Mouse (Mus musculus): ENCODE data around the gene Erich3. TPM values are rescaled to one million over a fixed set of nuclear protein-coding genes. Genes with fewer than 3 reads are reported as not detected.

The Erich3 gene
- polyA plus RNA-seq, 1 experiment: 9.2 TPM

DNA sequence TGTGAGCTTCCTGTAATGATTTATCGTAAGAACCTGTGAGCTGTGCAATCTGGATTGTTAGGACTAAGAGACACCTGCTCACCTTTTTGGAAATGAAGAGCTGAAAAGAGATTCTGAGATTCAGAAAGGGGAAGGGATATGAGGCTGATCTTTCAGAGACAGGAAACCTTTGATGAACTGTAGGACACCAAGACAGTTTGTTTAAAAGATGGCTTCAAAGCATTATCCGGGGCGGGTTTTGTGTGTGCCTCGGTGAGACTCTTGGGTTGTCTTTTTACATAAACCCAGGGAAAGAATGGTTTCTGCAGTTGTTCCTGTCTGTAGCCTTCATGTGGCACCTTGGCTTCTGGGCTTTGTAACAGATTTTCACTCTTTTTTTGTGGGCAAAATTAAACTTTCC is 30.2 kb downstream of the Erich3 start:
- no peak overlapping the region for H3K4me3 ChIP-seq (ENCODE audit: insufficient read depth, low read length)
- H3K4me1 ChIP-seq (ENCODE audit: control insufficient read depth, insufficient read depth, low read length): peaks cover 13% of the 10 kb centered on the region
- TF ChIP-seq CTCF (IDR thresholded peaks at IDR 0.05; ENCODE audit: extremely low read depth, insufficient read depth, low read length) (no peak), POLR2A (IDR thresholded peaks at IDR 0.05; ENCODE audit: extremely low read depth, insufficient read depth, low read length) (no peak)
- H3K27ac ChIP-seq (ENCODE audit: insufficient read depth, low read length): no peak overlapping the region

- TF ChIP-seq CTCF (IDR thresholded peaks at IDR 0.05; ENCODE audit: extremely low read depth, insufficient read depth, low read length) (no peak), POLR2A (IDR thresholded peaks at IDR 0.05; ENCODE audit: extremely low read depth, insufficient read depth, low read length) (no peak)
- no peak overlapping the region for H3K4me3 ChIP-seq (ENCODE audit: insufficient read depth, low read length)
- peaks cover 12% of the 10 kb centered on the region for H3K4me1 ChIP-seq (ENCODE audit: control insufficient read depth, insufficient read depth, low read length)
- H3K27ac ChIP-seq (ENCODE audit: insufficient read depth, low read length): no peak overlapping the region
Measured at GRCm38 (mm10) chr3:154696611-154697010, 33.0 kb downstream of the Erich3 start.

DNA sequence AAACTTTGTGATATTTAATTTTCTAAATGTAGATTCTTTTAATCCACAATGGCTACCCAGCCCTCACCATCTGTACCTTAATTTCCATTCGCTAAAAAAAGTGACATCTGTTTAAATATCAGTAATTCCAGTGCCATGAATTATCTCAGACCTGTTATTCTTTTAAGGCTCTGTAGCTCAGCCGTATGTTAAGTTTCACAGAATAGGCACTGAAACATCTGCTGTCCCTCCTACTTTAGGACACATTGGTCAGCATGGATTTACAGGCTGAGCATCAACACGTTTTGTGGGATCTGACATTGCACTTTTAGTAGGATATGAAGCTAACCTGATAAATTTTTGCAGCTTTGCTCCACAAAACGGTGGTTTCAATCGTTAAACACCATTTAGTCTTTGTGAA is 35.2 kb downstream of the Erich3 start:
- TF ChIP-seq POLR2A (IDR thresholded peaks at IDR 0.05; ENCODE audit: extremely low read depth, insufficient read depth, low read length): no peak
- TF ChIP-seq CTCF (IDR thresholded peaks at IDR 0.05; ENCODE audit: extremely low read depth, insufficient read depth, low read length): no peak
- Histone ChIP-seq H3K4me3 (ENCODE audit: insufficient read depth, low read length) (no peak overlapping the region), H3K4me1 (ENCODE audit: control insufficient read depth, insufficient read depth, low read length) (peaks cover 6% of the 10 kb centered on the region), H3K27ac (ENCODE audit: insufficient read depth, low read length) (no peak overlapping the region)

DNA sequence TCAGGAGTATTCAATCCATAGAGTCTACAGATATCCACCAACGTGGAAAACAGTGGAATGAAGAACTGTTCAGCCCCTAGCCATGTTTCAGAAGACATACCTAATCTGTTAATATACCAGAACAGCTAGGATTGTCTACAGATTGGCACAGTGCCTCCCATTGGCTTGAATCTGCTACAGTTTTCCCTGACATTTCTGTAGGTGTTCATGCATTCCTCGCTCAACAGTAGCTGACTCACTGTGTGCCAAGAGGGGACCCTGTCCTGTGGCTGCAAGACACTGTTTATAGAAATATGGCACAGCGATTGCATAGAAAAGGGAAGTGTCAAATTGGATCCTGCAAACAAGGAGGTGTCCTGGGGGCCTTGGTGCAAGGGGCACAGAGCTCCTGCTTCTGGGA is 36.6 kb downstream of the Erich3 start:
- Histone ChIP-seq H3K4me3 (ENCODE audit: insufficient read depth, low read length) (no peak overlapping the region), H3K27ac (ENCODE audit: insufficient read depth, low read length) (0 out of 2 replicates have a peak overlapping the region, but pooled peaks have one; percentile 15), H3K4me1 (ENCODE audit: control insufficient read depth, insufficient read depth, low read length) (peaks cover 6% of the 10 kb centered on the region; the same call in 1 of the 2 replicates)
- TF ChIP-seq POLR2A (IDR thresholded peaks at IDR 0.05; ENCODE audit: extremely low read depth, insufficient read depth, low read length) (no peak), CTCF (IDR thresholded peaks at IDR 0.05; ENCODE audit: extremely low read depth, insufficient read depth, low read length) (no peak)

GRCm38 (mm10) chr3:154700735-154701134 is 37.1 kb downstream of the Erich3 start:
- Histone ChIP-seq H3K27ac (ENCODE audit: insufficient read depth, low read length) (peak overlapping the region; percentile 63), H3K4me1 (ENCODE audit: control insufficient read depth, insufficient read depth, low read length) (peaks cover 5% of the 10 kb centered on the region; the same call in 1 of the 2 replicates), H3K4me3 (ENCODE audit: insufficient read depth, low read length) (no peak overlapping the region)
- TF ChIP-seq POLR2A (IDR thresholded peaks at IDR 0.05; ENCODE audit: extremely low read depth, insufficient read depth, low read length) (no peak), CTCF (IDR thresholded peaks at IDR 0.05; ENCODE audit: extremely low read depth, insufficient read depth, low read length) (no peak)

DNA sequence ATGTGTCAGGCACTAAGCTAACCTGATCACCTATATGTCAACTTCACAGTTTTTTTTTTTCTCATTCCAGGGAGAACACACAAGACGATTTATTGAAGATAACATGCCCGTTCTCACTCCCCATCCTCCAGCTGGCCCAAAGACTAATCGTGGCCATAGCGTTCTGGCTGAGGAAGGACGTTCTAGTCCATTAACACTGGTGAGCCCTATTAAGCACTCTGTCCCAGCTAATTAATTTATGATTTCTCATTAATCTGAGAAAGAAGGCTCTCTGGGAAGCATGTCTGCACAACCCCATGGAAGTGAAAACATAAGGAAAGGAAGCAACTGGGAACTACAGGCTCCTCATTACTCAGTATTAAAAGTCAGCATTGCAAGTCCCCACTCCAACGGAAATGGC is 41.1 kb downstream of the Erich3 start:
- Histone ChIP-seq H3K4me3 (ENCODE audit: insufficient read depth, low read length) (no peak overlapping the region), H3K27ac (ENCODE audit: insufficient read depth, low read length) (no peak overlapping the region), H3K4me1 (ENCODE audit: control insufficient read depth, insufficient read depth, low read length) (peaks cover 4% of the 10 kb centered on the region)
- TF ChIP-seq POLR2A (IDR thresholded peaks at IDR 0.05; ENCODE audit: extremely low read depth, insufficient read depth, low read length) (no peak), CTCF (IDR thresholded peaks at IDR 0.05; ENCODE audit: extremely low read depth, insufficient read depth, low read length) (no peak)

GRCm38 (mm10) chr3:154708150-154708549 is 44.5 kb downstream of the Erich3 start:
- Histone ChIP-seq H3K27ac (ENCODE audit: insufficient read depth, low read length) (no peak overlapping the region), H3K4me3 (ENCODE audit: insufficient read depth, low read length) (no peak overlapping the region), H3K4me1 (ENCODE audit: control insufficient read depth, insufficient read depth, low read length) (peaks cover 3% of the 10 kb centered on the region)
- no peak for TF ChIP-seq CTCF (IDR thresholded peaks at IDR 0.05; ENCODE audit: extremely low read depth, insufficient read depth, low read length)
- TF ChIP-seq POLR2A (IDR thresholded peaks at IDR 0.05; ENCODE audit: extremely low read depth, insufficient read depth, low read length): no peak

DNA sequence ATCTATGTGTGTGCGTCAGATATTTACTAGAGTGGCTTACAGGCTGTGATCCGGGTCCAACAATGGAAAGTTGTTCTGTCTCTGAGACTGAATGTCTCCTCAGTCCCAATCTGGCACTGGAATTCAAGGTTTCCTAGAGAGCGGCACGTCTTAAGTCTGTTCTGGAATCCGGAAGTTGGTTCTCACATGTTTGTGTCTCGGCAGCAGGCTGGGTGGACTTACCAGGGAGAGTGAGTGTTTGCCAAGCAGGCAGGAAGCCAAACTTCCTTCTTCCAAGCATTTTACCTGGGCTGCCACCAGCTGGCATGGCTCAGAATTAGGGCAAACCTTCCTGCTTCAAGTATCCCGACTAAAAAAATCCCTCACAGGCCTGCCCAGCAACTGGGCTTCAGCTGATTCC is 59.5 kb downstream of the Erich3 start:
- TF ChIP-seq CTCF (IDR thresholded peaks at IDR 0.05; ENCODE audit: extremely low read depth, insufficient read depth, low read length) (no peak), POLR2A (IDR thresholded peaks at IDR 0.05; ENCODE audit: extremely low read depth, insufficient read depth, low read length) (no peak)
- H3K27ac ChIP-seq (ENCODE audit: insufficient read depth, low read length): no peak overlapping the region

GRCm38 (mm10) chr3:154731431-154731830 is 67.8 kb downstream of the Erich3 start:
- Histone ChIP-seq H3K27ac (ENCODE audit: insufficient read depth, low read length) (no peak overlapping the region), H3K4me1 (ENCODE audit: control insufficient read depth, insufficient read depth, low read length) (no peaks in the 10 kb centered on the region), H3K4me3 (ENCODE audit: insufficient read depth, low read length) (no peak overlapping the region)
- TF ChIP-seq CTCF (IDR thresholded peaks at IDR 0.05; ENCODE audit: extremely low read depth, insufficient read depth, low read length) (no peak), POLR2A (IDR thresholded peaks at IDR 0.05; ENCODE audit: extremely low read depth, insufficient read depth, low read length) (no peak)

More for the DNA sequence above, 59.5 kb downstream of the Erich3 start:
- Histone ChIP-seq H3K4me1 (ENCODE audit: control insufficient read depth, insufficient read depth, low read length) (no peaks in the 10 kb centered on the region), H3K4me3 (ENCODE audit: insufficient read depth, low read length) (no peak overlapping the region)

- TF ChIP-seq POLR2A (IDR thresholded peaks at IDR 0.05; ENCODE audit: extremely low read depth, insufficient read depth, low read length) (no peak), CTCF (IDR thresholded peaks at IDR 0.05; ENCODE audit: extremely low read depth, insufficient read depth, low read length) (no peak)
Measured at GRCm38 (mm10) chr3:154741496-154741895, 77.8 kb downstream of the Erich3 start.

More at GRCm38 (mm10) chr3:154741496-154741895, 77.8 kb downstream of the Erich3 start:
- Histone ChIP-seq H3K4me1 (ENCODE audit: control insufficient read depth, insufficient read depth, low read length) (no peaks in the 10 kb centered on the region), H3K4me3 (ENCODE audit: insufficient read depth, low read length) (no peak overlapping the region), H3K27ac (ENCODE audit: insufficient read depth, low read length) (no peak overlapping the region)
